Mouse (Mus musculus) brain, embryonic 14.5 days (tissue): ENCODE measurements around the gene Anxa11.

Source experiments
- CTCF ChIP-seq: fragments of 200-500 bp; IDR thresholded peaks from 2 replicates; pipeline ENCODE4 v1.5.1; 2012; ENCODE audit warnings: inconsistent platforms, mild to moderate bottlenecking, moderate library complexity, borderline replicate concordance; ENCODE audit not compliant: insufficient read depth, insufficient read length; ENCODE audit errors: extremely low read depth
- POLR2A ChIP-seq: fragments of 200-500 bp; IDR thresholded peaks from 2 replicates; pipeline ENCODE4 v1.6.1; 2012; ENCODE audit warnings: mild to moderate bottlenecking, inconsistent platforms, borderline replicate concordance; ENCODE audit not compliant: poor library complexity, insufficient read depth, insufficient read length, severe bottlenecking; ENCODE audit errors: extremely low read depth

- no peak for TF ChIP-seq POLR2A
- no peak for TF ChIP-seq CTCF
Observed at GRCm38 (mm10) chr14:25840961-25841360, 995 bp upstream of the Anxa11 start.
